ENCODE assay signal across 15 mouse cellular contexts in the genomic region with DNA sequence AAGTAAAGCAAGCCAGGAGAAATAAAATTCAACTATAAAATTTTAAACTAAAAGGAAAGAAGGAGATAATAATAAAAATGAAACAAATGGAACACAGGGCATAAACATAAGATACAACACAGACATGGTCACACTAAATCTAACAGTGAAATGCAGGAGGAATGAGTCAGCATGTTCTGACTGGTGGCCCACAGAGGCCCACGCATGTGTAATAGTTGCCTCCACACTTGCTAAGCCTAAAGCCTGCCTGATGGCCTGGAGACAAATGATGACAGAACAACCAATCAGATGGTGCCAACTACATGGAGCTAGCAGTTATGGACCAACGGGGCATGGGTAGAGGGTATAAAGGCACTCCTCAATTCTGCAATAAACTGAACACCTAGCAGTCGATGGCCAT.
DNase-seq lines count a peak whose midpoint lies in the region.
"Had no signal": no experiment of that assay in that cellular context is flagged by ENCODE, and none has a peak within 500 bp of the region (broad histone marks: within the 10 kb centered on the region; RNA-seq: fewer than 3 reads in every experiment).

No protein-coding gene starts in this region.

- DNase-seq in layer of hippocampus, adult 11-12 months (ENCODE audit: low spot score): peak; percentile 45
- DNase-seq in layer of hippocampus, postnatal 25 days (ENCODE audit: extremely low spot score in 1 of 2, low spot score in 1 of 2): no peak
- DNase-seq in right cerebral cortex, postnatal 36 days (ENCODE audit: low spot score in 2 of 2): peak; percentile 37
- DNase-seq in right cerebral cortex, postnatal 14 days: no peak
- peak; percentile 66 for DNase-seq in brain, adult 2 months (ENCODE audit: low read depth, low spot score)
- no peak for DNase-seq in yolk sac, embryonic 10.5 days (ENCODE audit: low spot score)
- no peak for DNase-seq in retina, embryonic 14.5 days (ENCODE audit: low spot score)
- DNase-seq: adrenal gland, postnatal 36 days; cerebellum, adult 8-10 months; gastrocnemius, postnatal 25 days; heart, adult 2 months; heart, postnatal 4 days; lung, adult 2 months; midbrain, embryonic 14.5 days; thymus, postnatal 4 days had no signal

Comparison
In these comparisons a context has a peak if more than half of its experiments do, and no peak if none do; other contexts are left out.
1. DNase-seq: peak in layer of hippocampus, adult 11-12 months (single experiment), right cerebral cortex, postnatal 36 days (2 of 2) and brain, adult 2 months (single experiment); none in layer of hippocampus, postnatal 25 days (0 of 2), right cerebral cortex, postnatal 14 days (single experiment), yolk sac, embryonic 10.5 days (single experiment) and retina, embryonic 14.5 days (single experiment).